Mouse (Mus musculus) MN1 (cell line): ENCODE results near the gene Crip1.

Experiments used
- DNase-seq: peaks from one replicate; pipeline ENCODE4 v3.0.0-alpha.2; 2016; ENCODE audit warnings: low spot score

Gene Crip1

DNA sequence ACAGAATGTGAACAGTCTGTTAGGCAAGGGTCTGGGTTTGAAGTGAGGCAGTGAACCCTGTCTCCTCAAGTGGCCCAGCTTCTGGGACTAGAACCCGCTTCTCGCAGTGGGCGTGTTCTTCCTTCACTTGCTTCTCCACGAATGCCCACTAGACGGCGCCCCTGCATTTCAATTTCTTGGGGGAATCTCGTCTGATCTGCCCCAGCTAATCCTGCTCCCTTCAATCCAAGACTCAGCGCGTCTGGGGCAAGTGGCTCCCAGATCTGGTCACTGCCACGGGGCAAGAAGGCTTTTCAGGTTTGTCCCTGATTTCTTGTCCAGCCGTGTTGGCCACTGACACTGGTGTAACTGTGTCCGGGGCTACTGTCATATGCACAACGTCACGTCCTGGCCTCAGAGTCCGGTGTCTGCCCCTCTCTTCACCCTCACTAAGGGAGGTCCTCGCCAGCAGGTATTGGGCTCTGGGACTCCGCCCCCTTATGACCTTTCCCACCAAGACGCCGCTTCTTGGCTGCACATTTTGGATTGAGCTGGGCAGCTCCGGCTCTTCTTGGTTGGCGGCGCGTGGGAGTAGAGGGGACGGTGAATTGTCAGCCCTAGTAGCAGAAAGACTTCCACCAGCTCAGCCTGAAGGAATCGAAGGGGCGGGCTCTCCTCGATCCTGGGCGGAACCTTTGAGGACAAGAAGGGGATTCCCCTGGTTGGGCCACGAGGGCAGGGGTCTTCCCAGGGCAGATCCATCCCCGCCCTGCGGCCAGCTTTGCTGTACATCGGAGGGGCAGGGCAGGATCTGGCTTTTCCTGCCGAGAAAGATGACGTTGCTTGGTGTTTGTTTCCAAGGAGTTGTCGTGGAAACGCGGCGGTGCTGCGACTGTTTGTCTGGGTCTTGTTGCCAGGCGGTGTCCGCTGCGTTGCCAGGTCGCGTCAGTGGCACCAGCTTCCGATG lies at the start of gene Crip1:
TSS of gene Crip1 (plus strand) at position 205 of the 946 bp plus-strand sequence.
- DNase-seq = peak; percentile 94

DNA sequence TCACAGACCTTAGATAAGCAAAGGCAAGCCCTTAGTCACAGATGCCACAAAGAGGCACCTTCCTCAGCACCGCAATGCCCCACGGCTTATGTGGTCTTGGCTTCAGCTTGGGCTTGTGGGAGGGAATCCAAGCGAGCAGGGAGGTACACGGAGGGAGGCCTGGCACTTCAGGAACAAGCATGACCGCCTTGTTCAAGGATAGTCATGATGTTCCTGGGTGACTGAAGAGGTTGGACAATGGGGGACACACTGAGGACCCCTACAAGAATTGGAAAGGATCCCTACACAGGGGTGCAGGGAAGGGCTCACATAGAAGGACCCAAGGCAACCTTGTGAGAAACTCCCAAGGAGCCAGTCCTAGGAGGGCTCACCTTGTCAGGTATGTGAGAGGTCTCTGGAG lies 49.1 kb upstream of the Crip1 start:
- DNase-seq = no peak

DNA sequence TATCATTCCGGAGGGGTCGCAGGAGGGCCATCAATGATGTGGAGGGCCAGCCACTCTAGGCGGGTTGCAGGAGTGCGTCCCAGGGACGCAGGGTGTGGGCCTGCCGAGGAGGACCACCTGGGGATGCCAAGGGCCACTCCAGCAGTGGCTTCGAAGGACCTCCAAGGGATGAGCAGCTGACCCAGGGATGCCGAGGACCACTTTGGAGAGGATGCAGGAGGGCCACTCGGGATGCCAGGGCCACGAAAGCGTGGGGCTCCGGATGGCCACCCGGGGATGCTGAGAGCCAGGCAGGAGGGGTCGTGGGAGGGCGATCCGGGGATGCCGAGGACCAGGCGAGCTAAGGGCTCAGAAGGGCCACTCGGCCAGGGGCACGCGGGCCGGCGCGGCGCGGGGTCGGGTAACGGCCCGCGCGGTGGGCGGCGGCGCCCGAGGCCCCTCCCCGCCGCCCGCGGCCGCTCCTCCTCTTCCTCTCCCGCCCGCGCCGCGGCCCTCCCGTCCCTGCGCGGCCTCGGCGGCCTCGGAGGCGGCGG lies 48.3 kb upstream of the Crip1 start, which contains the start of gene Mta1:
TSS of gene Mta1 (plus strand) at position 530 of the 533 bp plus-strand sequence.
- peak; percentile 43 for DNase-seq

DNA sequence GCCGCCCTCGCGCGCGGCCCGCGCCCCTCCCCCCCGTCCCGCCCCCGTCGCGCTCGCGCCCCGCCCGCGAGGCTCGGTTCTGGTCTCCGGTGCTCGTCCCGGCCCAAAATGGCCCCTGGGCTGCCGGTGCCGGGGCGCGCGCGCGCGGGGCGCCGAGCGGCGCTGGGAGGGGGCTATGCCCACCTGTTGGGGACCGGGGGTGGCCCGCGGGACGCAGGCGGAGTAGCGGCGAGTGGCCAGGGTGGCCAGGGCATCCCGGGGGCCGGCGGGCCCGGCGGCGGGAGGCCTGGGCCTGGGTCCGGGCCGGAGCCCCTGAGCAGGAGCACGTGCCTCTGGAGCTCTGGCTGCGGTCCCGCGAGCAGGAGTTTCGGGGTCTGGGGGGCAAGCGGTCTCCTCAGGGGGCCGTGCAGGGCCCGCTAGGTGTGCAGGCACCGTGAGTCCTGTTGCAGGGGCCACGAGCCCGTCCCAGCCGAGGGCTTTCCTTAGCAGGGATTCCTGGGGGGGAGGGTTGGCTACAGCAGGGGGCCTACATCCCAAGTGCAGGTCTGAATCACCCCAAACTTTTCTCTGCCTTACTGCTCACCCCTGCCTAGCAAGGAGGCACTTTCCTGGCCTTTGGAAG lies 47.5 kb upstream of the Crip1 start:
- DNase-seq = no peak

DNA sequence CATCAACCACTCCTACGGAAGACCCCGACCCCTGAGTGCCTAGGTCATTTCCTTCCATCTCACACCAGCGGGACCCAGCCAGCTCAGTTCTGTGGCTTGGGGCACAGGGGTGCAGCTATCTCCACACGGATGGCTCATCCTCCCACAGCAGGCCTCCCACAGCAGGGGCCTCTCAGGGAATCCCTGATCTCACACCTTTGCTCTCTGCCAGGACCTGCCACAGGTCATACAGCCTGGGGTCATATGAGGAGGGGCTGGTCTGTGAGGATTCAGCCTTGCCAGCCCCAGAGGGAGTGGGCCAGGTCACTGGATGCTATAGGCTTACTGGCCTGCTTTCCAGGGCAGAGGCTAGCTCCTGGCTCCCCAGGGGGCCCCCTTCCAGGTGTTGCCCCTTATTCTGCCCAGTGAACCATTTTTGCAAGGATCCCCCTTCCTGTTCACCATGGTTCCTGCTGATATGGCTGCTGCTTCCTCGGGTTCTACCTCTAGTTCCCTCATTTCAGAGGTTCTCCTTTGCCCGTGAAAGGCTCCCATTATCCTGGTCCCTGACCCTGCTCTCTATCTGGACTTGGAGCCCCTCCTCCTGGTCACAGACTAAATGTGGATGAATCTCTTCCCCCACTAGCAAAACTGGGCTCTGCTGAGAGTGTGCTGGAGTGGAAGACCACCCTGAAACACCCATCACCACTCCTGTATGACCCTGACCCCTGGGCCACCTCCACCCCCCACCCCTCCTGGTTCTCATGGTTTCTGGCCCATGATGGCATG lies 46.5 kb upstream of the Crip1 start:
- DNase-seq = no peak

DNA sequence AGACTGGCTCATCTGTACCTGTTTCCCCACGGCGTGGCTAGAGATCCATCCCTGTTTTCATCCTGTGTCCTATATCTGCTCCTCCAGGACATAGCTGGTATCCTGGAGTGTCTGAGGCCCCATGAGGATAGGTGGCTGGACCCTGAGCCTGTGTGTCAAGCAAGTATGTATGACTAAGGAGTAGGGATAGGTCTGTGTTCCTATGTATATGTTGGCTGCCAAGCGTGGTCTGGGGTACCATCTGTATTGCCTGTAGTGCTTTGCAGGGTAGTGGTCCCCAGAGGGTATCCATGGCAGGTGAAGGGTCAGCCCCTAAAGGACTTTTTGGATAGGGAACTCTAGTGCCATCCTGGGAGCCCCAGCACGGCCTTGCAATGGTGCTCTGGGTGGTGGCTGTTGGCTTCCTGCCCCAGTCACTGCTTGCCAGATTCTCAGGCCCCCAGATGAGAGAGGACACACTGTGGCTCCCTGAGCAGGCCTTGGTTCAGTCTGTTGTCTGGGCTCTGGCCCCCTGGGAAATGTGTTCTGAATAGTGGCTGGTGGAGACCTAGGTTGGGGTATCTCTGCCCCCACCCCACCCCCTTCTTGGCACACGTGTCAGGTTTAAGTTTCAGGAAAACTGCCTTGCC lies 45.6 kb upstream of the Crip1 start:
- peak; percentile 13 for DNase-seq

DNA sequence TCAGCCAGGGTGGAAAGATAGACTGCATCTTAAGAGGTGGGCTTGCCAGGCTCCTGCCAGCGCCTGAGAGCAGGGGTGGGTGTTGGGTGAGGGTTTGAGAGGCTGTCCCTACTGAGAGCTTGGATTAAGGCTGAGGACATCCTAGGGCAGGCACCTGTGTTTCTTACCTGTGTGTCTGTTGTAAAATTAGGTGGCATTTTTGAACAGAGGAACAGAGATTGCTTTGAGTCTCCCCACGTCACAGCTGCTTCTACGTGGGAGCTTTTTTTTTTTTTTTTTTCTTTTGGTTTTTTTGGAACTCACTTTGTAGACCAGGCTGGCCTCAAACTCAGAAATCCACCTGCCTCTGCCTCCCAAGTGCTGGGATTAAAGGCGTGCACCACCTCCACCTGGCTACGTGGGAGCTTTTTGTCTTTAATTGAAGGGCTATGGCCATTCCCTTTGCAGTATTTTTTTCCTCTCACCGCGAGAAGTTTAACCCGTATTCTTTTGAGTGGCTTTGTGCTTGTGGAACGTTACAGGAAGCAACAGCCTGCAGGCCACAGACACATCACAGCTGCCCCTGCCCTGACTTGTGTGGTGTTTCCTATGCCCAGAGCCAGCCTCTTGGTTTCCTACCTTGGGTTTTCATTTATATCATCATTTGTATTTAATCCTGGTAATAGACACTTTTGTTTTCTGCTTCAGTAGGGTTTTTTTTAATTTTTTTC lies 44.7 kb upstream of the Crip1 start:
- DNase-seq = no peak

DNA sequence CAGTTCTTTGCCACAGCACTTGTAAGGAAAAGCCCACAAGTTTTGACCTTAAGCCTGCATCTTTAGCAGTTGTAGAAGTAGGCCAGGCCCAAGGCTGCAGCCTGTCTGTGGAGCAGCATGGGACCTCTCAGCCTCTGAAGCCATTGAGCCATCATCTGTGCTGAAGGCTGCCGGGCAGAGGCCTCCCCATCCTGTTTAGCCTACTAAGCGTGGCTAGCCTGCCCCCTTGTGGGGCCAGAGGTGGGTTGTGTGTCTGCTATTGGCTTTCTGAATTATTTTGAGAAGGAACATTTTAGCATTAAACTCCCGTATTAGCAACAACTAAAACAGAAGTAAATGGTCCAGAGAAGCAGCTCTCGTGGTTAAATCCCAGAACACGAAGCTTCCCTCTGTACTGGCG lies 43.7 kb upstream of the Crip1 start:
- DNase-seq = peak; percentile 37

DNA sequence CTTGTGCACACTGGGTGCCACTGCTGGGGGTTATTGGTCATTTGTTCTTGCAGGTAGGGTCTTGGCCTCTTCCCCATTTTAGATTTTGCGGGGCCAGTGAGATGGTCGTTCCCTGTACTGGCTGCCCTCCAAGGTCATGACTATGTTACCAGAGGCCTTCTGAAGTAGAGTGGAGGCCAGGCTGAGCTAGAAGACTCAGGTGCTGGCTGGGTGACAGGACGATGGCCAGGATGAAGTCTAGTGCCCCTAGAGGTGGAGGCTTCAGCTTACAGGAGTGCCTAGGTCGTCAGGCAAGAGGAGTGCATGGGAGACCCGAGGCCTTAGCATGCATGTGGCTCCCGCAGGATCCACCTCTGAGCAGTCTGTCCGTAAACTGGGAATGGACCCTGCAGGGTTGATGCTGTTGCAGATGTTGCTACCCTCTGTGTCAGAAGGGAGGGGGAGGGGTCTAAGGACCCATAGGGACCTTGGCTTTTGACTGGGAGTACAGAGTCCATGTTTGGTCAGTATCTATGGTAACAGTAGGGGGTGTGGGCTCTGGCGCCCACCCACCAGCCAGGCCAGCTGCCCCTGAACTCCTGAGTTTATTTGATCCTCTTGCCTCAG lies 42.2 kb upstream of the Crip1 start:
- DNase-seq = no peak

DNA sequence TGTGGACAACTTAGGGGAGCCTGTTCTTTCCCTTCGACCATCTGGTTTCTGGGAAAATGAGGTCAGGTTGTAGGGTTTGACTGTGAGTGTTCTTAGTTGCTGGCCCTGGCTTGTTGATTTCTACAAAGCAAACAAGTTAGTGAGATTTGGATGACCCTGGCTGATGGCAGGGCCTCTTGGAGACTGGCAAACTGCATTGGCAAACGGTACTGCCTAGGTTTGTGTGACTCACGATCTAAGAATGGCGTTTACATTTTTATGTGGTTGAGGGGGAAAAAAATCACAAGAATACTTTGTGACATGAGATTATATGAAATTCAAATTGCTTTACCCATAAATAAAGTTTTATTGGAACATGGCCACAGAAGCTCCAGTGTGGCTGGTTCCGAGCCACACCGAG lies 39.7 kb upstream of the Crip1 start:
- DNase-seq = no peak

DNA sequence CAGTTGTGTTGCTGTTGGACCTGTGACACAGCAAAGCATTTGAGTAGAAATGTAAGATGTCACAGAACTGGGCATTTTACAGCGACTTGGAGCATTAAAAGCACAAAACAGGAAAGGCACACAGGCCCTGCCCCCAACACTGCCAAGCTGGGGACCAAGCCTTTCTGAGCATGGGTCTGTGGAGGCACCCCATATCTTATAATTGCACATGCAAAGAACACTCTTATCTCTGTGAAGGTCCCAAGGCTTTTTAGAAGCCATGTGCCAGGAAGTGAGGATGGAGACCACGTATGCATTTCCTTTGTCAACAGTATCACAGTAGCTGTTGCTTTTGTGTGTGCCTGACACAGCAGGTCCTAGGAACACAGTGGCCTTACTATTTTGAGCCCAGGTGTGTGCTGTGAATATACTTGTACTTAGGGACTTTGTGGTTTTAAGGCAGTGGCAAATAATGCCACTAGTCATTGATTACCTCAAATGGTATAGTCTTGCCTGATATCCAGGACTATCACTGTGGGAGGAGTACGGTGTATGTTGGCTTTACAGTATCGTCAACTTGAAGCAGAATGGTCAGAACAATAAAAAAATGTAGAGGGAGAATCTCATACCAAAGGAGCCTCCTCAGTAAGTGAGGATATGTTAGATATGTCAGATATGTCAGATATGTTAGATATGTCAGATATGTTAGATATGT lies 38.5 kb upstream of the Crip1 start:
- no peak for DNase-seq

DNA sequence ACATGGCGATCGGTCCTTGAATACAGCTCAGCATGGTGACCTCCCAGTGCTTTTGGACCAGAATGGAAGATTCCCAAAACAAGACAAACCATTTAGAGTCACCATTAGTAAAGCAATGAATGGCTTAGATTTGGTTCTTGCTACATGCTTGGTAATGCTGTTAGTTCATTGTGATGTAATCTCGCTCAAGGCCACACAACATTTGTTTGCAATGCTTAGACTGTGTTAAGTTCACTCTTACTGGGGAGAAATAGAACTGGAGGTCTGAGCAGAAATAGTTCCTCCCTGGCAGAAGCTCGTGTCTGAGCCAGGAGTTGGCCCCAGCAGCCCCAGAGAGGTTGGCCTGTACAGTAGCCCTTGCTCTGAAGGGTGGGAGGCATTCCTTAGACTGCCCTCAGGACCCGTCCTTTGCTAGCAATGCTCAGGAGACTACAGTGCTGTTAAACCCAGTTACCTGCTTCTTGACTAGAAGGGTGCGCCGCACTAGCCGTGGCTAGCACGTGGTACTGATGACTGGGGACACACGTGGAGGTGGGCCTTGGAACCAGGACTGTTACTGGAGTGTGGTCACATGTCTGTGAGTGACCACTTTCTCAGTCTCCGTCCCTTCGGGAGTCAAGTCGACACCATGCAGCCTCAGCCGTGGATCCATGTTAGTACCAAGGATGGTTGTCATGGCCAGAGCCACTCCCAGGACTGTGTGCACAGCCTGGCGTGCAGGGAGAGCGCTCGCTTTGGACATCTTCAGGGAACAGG lies 37.4 kb upstream of the Crip1 start:
- DNase-seq = no peak

DNA sequence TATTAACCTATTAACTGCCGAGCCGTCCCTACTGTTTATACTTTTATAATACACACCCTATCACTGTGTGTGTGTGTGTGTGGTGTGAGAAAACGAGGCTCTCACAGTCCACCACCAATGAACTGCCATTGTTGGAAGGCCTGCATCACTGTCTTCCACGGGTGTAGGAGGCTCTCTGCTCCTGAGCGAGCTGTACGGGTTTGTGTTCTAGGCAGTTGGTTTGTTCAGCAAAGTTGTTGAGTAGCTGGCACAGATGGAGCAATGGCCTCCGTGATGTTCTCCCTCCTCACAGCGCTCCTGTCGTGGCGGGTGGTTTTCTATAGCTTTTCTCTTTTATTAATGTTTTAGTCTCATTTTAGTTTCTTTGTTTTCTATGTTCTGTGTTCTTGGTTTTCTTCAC lies 36.3 kb upstream of the Crip1 start:
- DNase-seq = no peak

DNA sequence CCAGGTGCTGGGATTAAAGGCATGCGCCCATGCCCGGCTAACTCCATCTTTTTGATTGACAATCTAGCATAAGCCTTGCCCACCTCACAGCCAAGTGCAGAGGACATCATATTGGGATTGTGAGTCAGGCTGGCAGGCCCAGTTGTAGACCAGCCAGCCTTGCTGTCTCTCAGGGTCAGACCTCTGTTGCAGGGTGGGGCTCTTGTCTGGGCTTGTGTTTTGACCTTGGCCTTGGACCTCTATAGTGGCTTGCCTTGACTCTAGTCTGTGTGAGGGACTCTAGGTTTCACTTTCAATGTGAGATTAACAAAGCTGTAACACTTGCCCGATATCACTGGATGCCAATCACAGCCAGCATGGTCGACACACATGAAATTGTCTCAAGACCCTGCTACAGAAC lies 32.0 kb upstream of the Crip1 start:
- DNase-seq = no peak

DNA sequence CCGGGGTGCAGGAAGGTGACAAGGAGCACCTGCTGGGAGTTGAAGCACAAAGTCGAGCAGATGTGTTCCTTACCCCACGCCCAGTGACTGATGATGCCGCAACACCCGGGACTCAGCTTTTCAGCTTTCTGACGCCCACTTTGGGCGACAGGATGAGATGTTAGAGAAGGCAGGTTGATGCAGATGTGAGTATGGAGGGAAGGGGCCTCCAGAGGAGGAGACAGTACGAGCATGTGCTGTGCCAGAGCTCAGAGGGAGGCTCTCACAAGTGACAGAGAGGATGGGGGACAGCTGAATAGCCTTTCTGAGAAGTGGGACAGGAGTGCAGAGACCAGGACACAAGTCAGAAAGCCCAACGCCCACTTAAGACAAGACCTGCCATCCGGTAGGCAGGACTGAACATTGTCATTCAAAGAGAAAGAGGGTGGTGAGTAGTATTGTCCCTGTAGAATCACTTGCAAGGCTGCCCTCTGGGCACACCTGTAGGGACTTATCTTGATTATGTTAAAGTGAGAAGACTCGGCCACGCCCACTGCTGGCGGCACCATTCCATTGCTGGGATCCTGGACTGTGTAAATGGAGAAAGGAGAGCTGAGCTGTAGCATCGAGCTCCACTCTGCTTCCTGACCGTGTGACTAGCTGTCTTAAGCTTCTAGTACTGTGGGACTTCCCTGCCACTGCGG lies 31.1 kb upstream of the Crip1 start:
- DNase-seq = no peak

DNA sequence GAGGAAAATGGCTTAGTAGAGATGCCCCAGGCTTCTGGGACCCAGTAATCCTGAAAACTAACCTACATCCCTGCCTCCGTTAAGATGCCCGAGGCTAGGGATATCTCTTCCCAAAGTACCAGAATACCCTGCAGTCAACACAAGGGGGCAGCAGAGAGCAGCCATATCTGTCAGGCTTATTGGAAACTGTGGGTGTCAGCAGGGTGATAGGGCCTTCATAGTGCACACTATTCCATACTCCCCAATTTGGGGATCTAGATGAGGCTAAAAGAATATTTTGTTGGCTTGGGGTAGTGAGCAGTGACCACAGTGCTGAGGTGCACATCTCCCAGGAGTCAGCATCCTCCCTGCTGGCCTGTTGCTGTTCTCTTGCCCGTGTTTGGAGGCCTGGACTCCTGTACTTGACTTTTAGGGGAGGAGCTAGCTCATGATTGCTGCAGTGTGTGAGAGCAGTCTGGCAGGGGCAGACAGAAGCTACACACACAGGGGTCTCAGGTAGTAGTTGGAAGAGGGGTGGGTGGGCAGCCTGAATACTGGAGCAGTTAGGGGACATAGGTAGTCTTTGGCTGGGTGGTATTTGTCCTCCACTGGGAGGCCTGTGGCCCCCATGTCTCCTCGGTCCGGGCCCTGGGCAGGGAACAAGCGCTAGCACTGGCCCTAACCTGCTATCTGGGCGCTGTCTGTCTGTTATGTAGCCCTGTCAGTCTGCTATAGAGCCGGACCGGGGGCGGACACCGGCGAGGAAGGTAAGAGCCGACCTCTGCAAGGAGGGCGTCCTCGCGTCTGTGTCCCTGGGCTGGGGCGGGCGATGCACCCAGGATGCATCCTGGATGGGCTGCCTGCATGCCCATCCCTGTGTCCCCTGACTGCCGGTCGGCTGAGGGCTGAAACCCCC lies 26.4 kb upstream of the Crip1 start:
- peak; percentile 77 for DNase-seq

DNA sequence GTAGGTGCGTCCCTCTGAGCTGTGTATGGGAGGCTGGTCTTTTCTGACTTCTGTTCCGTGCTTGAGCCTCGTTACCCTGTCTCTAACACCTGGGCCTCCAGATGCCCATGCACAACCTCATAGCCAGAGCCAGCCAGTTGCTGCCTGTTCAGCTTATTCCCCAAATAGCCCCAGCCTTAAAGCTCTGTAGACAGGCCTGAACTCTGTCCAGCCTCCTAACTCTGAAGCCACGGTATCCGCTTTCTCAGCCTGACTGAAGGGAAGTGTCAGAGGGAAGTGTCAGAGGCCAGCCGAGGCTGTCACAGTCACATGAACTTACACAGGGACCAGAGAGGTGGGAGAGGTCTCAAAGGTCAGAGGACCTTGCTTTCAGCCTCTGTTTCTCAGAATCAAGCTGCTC lies 21.4 kb upstream of the Crip1 start:
- DNase-seq = no peak

DNA sequence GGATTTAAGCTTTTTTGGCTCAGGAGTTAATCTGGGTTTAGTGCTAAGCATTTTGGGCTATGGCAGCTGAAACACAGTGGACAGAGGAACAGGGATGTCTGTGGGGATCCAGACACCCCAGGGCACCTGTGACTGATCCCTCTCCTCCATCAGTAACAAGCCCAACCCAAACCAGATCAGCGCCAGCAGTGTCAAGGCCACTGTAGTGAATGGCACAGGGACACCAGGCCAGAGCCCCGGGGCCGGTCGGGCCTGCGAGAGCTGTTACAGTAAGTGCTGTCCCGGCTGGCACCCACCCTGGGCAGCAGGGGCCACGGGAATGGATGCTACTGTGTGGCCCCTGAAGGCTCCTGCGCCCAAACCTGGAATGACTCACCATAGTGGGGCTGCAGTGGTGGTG lies 15.4 kb upstream of the Crip1 start:
- no peak for DNase-seq
